Mouse (Mus musculus): ENCODE measurements at regions not wholly inside any gene's neighbourhood (a gene's known extent, or its start where the extent isn't known, plus 50 kb on each side); places are given as distances from the start of the nearest gene placed in this dataset.

DNA sequence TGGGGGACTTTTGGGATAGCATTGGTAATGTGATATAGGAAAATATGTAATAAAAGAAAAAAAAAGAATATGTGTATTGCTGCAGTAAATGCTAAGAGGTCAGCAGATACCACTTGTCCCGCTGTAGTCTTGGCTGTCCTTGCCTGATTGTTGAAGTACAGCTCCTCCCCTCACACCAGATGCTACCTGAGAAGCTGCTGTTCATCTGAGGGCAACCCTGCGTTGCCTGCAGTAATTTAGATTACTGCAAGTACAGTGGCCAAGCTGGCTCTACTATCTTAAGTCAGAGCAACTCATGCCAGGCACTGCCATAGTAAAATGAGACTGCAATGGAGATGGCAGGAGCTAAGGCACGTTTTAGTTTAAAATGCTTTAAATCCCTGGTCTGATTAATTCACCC, 75.7 kb upstream of the Mbnl1 start:
- Histone ChIP-seq H3K27me3 (ENCODE audit: insufficient read depth, low read length) (no peaks in the 10 kb centered on the region), H3K4me3 (ENCODE audit: low read depth, low read length) (no peak overlapping the region), H3K4me1 (ENCODE audit: insufficient read depth, low read depth, low read length) (peaks cover 15% of the 10 kb centered on the region), H3K9me3 (replicated peaks) (no peaks in the 10 kb centered on the region), H3K36me3 (replicated peaks) (no peaks in the 10 kb centered on the region)
- TF ChIP-seq POLR2AphosphoS5 (IDR thresholded peaks at IDR 0.05; ENCODE audit: insufficient replicate concordance, low read depth, low read length) (no peak), GATA2 (IDR thresholded peaks at IDR 0.05; ENCODE audit: borderline replicate concordance, low read depth, low read length) (no peak), GATA1 (IDR thresholded peaks at IDR 0.05; ENCODE audit: borderline replicate concordance, low read length) (no peak), CTCF (IDR thresholded peaks at IDR 0.05; ENCODE audit: low read depth, low read length) (no peak), TAL1 (conservative IDR thresholded peaks at IDR 0.05; ENCODE audit: low read depth, low read length) (no peak)
- no peak for ATAC-seq (ENCODE audit: extremely low read depth, insufficient number of reproducible peaks, low FRiP score, poor library complexity, severe bottlenecking)
- DNase-seq (ENCODE audit: low spot score) = no peak

DNA sequence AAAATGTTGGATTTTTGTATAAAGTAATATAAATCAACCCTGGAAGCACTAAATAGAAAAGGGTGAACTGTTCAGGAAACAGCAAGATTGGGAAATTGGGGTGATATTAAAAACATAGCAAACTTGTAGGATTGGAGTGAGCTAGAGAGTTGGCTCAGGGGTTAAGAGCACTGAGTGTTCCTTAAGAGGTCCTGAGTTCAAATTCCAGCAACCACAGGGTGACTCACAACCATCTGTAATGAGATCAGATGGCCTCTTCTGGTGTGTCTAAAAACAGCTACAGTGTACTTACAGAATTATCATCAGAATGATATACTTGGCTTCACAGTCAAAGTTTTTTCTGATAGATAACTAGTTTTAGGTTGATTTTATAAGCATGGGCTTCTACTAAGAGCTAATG, 73.8 kb upstream of the Mbnl1 start:
- ATAC-seq (ENCODE audit: extremely low read depth, insufficient number of reproducible peaks, low FRiP score, poor library complexity, severe bottlenecking) (no peak), DNase-seq (ENCODE audit: low spot score) (no peak)
- Histone ChIP-seq H3K4me3 (ENCODE audit: low read depth, low read length) (no peak overlapping the region), H3K9me3 (replicated peaks) (no peaks in the 10 kb centered on the region), H3K36me3 (replicated peaks) (no peaks in the 10 kb centered on the region), H3K27me3 (ENCODE audit: insufficient read depth, low read length) (no peaks in the 10 kb centered on the region), H3K4me1 (ENCODE audit: insufficient read depth, low read depth, low read length) (peaks cover 15% of the 10 kb centered on the region)
- TF ChIP-seq TAL1 (conservative IDR thresholded peaks at IDR 0.05; ENCODE audit: low read depth, low read length) (no peak), GATA2 (IDR thresholded peaks at IDR 0.05; ENCODE audit: borderline replicate concordance, low read depth, low read length) (no peak), POLR2AphosphoS5 (IDR thresholded peaks at IDR 0.05; ENCODE audit: insufficient replicate concordance, low read depth, low read length) (no peak), GATA1 (IDR thresholded peaks at IDR 0.05; ENCODE audit: borderline replicate concordance, low read length) (no peak)

DNA sequence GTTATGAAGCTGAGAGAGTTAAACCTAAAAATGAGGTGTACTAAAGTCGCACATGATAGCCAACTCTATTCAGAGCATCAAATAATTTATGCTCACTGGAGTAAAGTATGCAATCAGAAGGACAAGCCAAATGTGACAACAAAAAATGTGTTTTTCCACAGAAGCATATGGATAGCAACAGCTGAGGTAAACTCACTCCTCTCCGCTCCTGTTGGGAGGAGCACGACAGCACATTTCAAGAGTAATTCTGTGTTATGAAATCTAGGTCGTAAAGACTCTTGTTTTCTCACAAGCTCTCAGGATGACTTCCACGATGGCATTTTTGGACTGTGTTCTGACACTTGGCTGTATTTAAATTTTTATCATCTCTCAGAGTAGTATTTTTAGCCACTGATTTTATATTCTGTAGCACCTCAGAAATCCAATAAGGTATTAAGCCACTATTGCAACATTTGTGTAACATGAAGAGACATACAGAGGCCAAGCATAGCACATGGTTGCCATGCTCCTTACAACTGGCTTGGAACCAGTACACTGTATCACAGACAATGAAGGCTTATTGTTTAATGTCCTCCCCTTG, 70.3 kb upstream of the Mbnl1 start:
- ATAC-seq (ENCODE audit: extremely low read depth, insufficient number of reproducible peaks, low FRiP score, poor library complexity, severe bottlenecking) (no peak), DNase-seq (ENCODE audit: low spot score) (no peak)
- Histone ChIP-seq H3K36me3 (replicated peaks) (no peaks in the 10 kb centered on the region), H3K9me3 (replicated peaks) (no peaks in the 10 kb centered on the region), H3K4me3 (ENCODE audit: low read depth, low read length) (no peak overlapping the region), H3K27me3 (ENCODE audit: insufficient read depth, low read length) (no peaks in the 10 kb centered on the region), H3K4me1 (ENCODE audit: insufficient read depth, low read depth, low read length) (peaks cover 4% of the 10 kb centered on the region)
- TF ChIP-seq CTCF (IDR thresholded peaks at IDR 0.05; ENCODE audit: low read depth, low read length) (no peak), GATA2 (IDR thresholded peaks at IDR 0.05; ENCODE audit: borderline replicate concordance, low read depth, low read length) (no peak), POLR2AphosphoS5 (IDR thresholded peaks at IDR 0.05; ENCODE audit: insufficient replicate concordance, low read depth, low read length) (no peak), GATA1 (IDR thresholded peaks at IDR 0.05; ENCODE audit: borderline replicate concordance, low read length) (no peak)

DNA sequence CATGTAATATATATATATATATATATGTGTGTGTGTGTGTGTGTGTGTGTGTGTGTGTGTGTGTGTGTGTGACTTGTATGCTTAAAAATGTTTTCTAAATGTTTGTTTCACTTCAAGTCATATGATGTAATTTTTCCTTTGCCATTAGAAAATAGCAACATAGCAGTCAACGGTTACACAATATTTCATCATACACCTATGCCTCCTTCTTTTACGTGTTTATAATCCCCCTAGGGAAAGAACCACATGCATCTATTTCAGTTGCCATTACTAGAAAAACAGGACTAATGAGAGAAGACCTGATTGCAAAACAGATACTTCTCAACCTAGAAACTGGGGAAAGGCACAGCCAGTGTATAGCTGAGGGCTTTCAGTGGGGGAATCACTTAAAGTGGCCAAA, 65.2 kb upstream of the Mbnl1 start:
- TF ChIP-seq CTCF (IDR thresholded peaks at IDR 0.05; ENCODE audit: low read depth, low read length) (no peak), TAL1 (conservative IDR thresholded peaks at IDR 0.05; ENCODE audit: low read depth, low read length) (no peak), GATA2 (IDR thresholded peaks at IDR 0.05; ENCODE audit: borderline replicate concordance, low read depth, low read length) (no peak), POLR2AphosphoS5 (IDR thresholded peaks at IDR 0.05; ENCODE audit: insufficient replicate concordance, low read depth, low read length) (no peak), GATA1 (IDR thresholded peaks at IDR 0.05; ENCODE audit: borderline replicate concordance, low read length) (no peak)
- Histone ChIP-seq H3K36me3 (replicated peaks) (no peaks in the 10 kb centered on the region), H3K4me3 (ENCODE audit: low read depth, low read length) (no peak overlapping the region), H3K9me3 (replicated peaks) (no peaks in the 10 kb centered on the region), H3K4me1 (ENCODE audit: insufficient read depth, low read depth, low read length) (peaks cover 20% of the 10 kb centered on the region), H3K27me3 (ENCODE audit: insufficient read depth, low read length) (no peaks in the 10 kb centered on the region)
- DNase-seq (ENCODE audit: low spot score) (no peak), ATAC-seq (ENCODE audit: extremely low read depth, insufficient number of reproducible peaks, low FRiP score, poor library complexity, severe bottlenecking) (no peak)

DNA sequence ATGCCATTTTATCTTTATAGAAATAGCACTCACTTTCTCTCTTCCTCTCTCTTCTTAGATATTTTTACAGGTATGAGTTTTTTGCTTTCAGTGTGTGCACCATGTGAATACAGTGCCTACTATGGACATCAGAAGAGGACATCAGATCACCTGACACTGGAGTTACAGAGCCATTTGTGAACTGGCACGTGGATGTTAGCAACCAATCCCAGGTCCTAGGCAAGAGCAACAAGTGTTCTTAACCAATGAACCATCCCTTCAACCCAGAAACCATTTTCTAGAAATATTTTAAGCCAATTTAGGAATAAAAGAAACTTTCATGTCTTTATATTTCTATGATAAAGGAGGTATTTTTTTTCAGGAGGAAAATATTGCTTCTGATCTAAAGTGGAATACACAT, 64.7 kb upstream of the Mbnl1 start:
- DNase-seq (ENCODE audit: low spot score) = no peak
- Histone ChIP-seq H3K36me3 (replicated peaks) (no peaks in the 10 kb centered on the region), H3K4me1 (ENCODE audit: insufficient read depth, low read depth, low read length) (peaks cover 20% of the 10 kb centered on the region), H3K27me3 (ENCODE audit: insufficient read depth, low read length) (no peaks in the 10 kb centered on the region), H3K9me3 (replicated peaks) (no peaks in the 10 kb centered on the region), H3K4me3 (ENCODE audit: low read depth, low read length) (no peak overlapping the region)
- TF ChIP-seq POLR2AphosphoS5 (IDR thresholded peaks at IDR 0.05; ENCODE audit: insufficient replicate concordance, low read depth, low read length) = no peak
- no peak for TF ChIP-seq CTCF (IDR thresholded peaks at IDR 0.05; ENCODE audit: low read depth, low read length)
- TF ChIP-seq GATA2 (IDR thresholded peaks at IDR 0.05; ENCODE audit: borderline replicate concordance, low read depth, low read length) = no peak
- no peak for TF ChIP-seq TAL1 (conservative IDR thresholded peaks at IDR 0.05; ENCODE audit: low read depth, low read length)
- no peak for TF ChIP-seq GATA1 (IDR thresholded peaks at IDR 0.05; ENCODE audit: borderline replicate concordance, low read length)
- ATAC-seq (ENCODE audit: extremely low read depth, insufficient number of reproducible peaks, low FRiP score, poor library complexity, severe bottlenecking) = no peak; the same call in 1 of the 2 replicates

DNA sequence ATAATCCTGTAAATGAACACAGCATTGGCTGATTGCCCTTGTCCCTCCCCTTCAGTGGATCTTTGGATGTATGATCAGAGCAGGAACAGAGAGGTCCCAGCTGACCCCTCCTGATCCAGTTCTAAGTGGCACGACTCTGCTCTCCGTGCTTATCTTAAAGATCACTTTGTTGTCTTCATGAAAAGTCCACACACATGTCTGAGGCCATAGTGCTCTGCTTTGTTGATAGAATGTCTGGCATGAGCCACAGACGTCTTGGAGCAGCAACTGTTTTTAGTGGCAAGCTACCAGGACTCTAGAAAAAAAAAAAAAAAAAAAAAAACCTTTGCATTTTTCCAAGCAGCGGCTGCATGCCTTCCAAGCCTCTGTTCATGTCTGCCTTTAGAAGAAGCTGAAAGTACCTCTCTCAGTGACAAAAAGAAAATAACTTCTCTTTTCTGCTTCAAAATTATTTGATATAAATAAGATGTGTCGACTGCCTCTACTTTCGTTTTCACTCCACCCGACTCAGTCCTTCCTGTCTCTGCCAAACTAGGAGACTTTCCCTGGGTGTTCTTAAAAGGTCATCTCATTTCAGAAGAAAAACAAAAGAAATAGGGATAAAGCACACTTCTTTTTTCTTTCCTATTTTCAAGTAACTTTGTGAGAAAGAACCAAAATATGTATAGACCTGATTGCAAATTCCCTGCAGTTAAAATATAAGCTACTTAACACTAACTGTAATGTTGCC, 63.9 kb upstream of the Mbnl1 start:
- no peaks in the 10 kb centered on the region for H3K9me3 ChIP-seq (replicated peaks)
- DNase-seq (ENCODE audit: low spot score) (no peak), ATAC-seq (ENCODE audit: extremely low read depth, insufficient number of reproducible peaks, low FRiP score, poor library complexity, severe bottlenecking) (peak; percentile 47)
- no peaks in the 10 kb centered on the region for H3K36me3 ChIP-seq (replicated peaks)
- H3K27me3 ChIP-seq (ENCODE audit: insufficient read depth, low read length) = no peaks in the 10 kb centered on the region
- peak overlapping the region; percentile 59; the same call in 1 of the 2 replicates for H3K4me3 ChIP-seq (ENCODE audit: low read depth, low read length)
- peaks cover 24% of the 10 kb centered on the region for H3K4me1 ChIP-seq (ENCODE audit: insufficient read depth, low read depth, low read length)
- TF ChIP-seq POLR2AphosphoS5 (IDR thresholded peaks at IDR 0.05; ENCODE audit: insufficient replicate concordance, low read depth, low read length) = no peak
- TF ChIP-seq TAL1 (conservative IDR thresholded peaks at IDR 0.05; ENCODE audit: low read depth, low read length) = no peak
- TF ChIP-seq GATA2 (IDR thresholded peaks at IDR 0.05; ENCODE audit: borderline replicate concordance, low read depth, low read length) = no peak
- no peak for TF ChIP-seq CTCF (IDR thresholded peaks at IDR 0.05; ENCODE audit: low read depth, low read length)
- TF ChIP-seq GATA1 (IDR thresholded peaks at IDR 0.05; ENCODE audit: borderline replicate concordance, low read length) = no peak
